8 mouse cellular contexts compared by ENCODE assay signal in genomic region chr2:49570778-49571101, GRCm38 (mm10). TPM values are rescaled to one million over a fixed set of nuclear protein-coding genes. Genes with fewer than 3 reads are reported as not detected.
A peak's percentile ranks its signal among the peaks of the same experiment; 100 is the strongest.
DNase-seq lines count a peak whose midpoint lies in the region; ATAC-seq and TF ChIP-seq lines count a peak whose summit lies in the region.

No protein-coding gene starts in this region.

- no peak for TF ChIP-seq EP300 in heart, postnatal 0 days (IDR thresholded peaks at IDR 0.05; ENCODE audit: low read depth)

- no peak overlapping the region for H3K4me2 ChIP-seq in heart, postnatal 0 days (ENCODE audit: low read depth, low read length)
- peak overlapping the region; percentile 42 for H3K4me2 ChIP-seq in forebrain, embryonic 13.5 days
- peak overlapping the region; percentile 29; the same call in 1 of the 2 replicates for H3K4me2 ChIP-seq in limb, embryonic 12.5 days

- no peak overlapping the region for H3K27ac ChIP-seq in heart, postnatal 0 days (ENCODE audit: low read depth)
- H3K27ac ChIP-seq in embryonic facial prominence, embryonic 10.5 days (replicated peaks): peak overlapping the region; percentile 65
- H3K27ac ChIP-seq in forebrain, embryonic 13.5 days: peak overlapping the region; percentile 88
- H3K27ac ChIP-seq in limb, embryonic 12.5 days: no peak overlapping the region

- H3K4me1 ChIP-seq in heart, postnatal 0 days (ENCODE audit: control insufficient read depth, insufficient read depth): peaks cover 11% of the 10 kb centered on the region
- peaks cover 43% of the 10 kb centered on the region for H3K4me1 ChIP-seq in embryonic facial prominence, embryonic 10.5 days
- peaks cover 46% of the 10 kb centered on the region for H3K4me1 ChIP-seq in forebrain, embryonic 13.5 days
- H3K4me1 ChIP-seq in limb, embryonic 12.5 days (replicated peaks): peaks cover 46% of the 10 kb centered on the region

- H3K9me3 ChIP-seq in heart, postnatal 0 days (replicated peaks; ENCODE audit: control insufficient read depth, low read length): no peaks in the 10 kb centered on the region
- no peaks in the 10 kb centered on the region for H3K9me3 ChIP-seq in embryonic facial prominence, embryonic 10.5 days
- no peaks in the 10 kb centered on the region for H3K9me3 ChIP-seq in forebrain, embryonic 13.5 days (replicated peaks)
- H3K9me3 ChIP-seq in limb, embryonic 12.5 days: no peaks in the 10 kb centered on the region

- H3K4me3 ChIP-seq in heart, postnatal 0 days (ENCODE audit: low read depth, low read length): no peak overlapping the region
- H3K4me3 ChIP-seq in embryonic facial prominence, embryonic 10.5 days: no peak overlapping the region
- no peak overlapping the region for H3K4me3 ChIP-seq in forebrain, embryonic 13.5 days
- H3K4me3 ChIP-seq in limb, embryonic 12.5 days (replicated peaks): no peak overlapping the region

- no peak for DNase-seq in heart, postnatal 0 days (ENCODE audit: low spot score)
- DNase-seq in heart, adult 11 months: no peak
- no peak for DNase-seq in embryonic facial prominence, embryonic 10.5 days (ENCODE audit: low spot score)
- no peak for DNase-seq in spleen, adult 18-20 months
- DNase-seq in gastrocnemius, postnatal 36 days: no peak
- DNase-seq in layer of hippocampus, postnatal 14 days (ENCODE audit: low spot score in 2 of 2): no peak

- 0 out of 2 replicates have a peak, but pooled peaks have one; percentile 12 for ATAC-seq in heart, postnatal 0 days (ENCODE audit: insufficient read depth, low read depth)
- peak; percentile 48 for ATAC-seq in forebrain, embryonic 13.5 days
- ATAC-seq in limb, embryonic 12.5 days (ENCODE audit: insufficient number of reproducible peaks, insufficient read depth, low FRiP score, low TSS enrichment, low read depth): no peak

- TF ChIP-seq CTCF in heart, postnatal 0 days (IDR thresholded peaks at IDR 0.05; ENCODE audit: low read depth): no peak

- WGBS in heart, postnatal 0 days: 51% methylated on average over 6 of the region's 6 CpGs
- 44% methylated on average over 6 of the region's 6 CpGs for WGBS in embryonic facial prominence, embryonic 10.5 days
- WGBS in forebrain, embryonic 13.5 days: 41% methylated on average over 6 of the region's 6 CpGs
- WGBS in limb, embryonic 12.5 days: 35% methylated on average over 6 of the region's 6 CpGs

- no peak overlapping the region for H3K9ac ChIP-seq in heart, postnatal 0 days (replicated peaks; ENCODE audit: low read depth, low read length)
- H3K9ac ChIP-seq in forebrain, embryonic 13.5 days: no peak overlapping the region
- no peak overlapping the region for H3K9ac ChIP-seq in limb, embryonic 12.5 days (replicated peaks)

- no peaks in the 10 kb centered on the region for H3K36me3 ChIP-seq in heart, postnatal 0 days (replicated peaks; ENCODE audit: control insufficient read depth, insufficient read depth, low read length)
- H3K36me3 ChIP-seq in embryonic facial prominence, embryonic 10.5 days (replicated peaks): no peaks in the 10 kb centered on the region
- H3K36me3 ChIP-seq in forebrain, embryonic 13.5 days (ENCODE audit: poor library complexity, severe bottlenecking): no peaks in the 10 kb centered on the region
- H3K36me3 ChIP-seq in limb, embryonic 12.5 days: no peaks in the 10 kb centered on the region

- intact Hi-C loops in gastrocnemius, postnatal 36 days (cut with DNase I): no loop called here

- H3K27me3 ChIP-seq in heart, postnatal 0 days (ENCODE audit: control insufficient read depth, insufficient read depth, low read length): no peaks in the 10 kb centered on the region
- H3K27me3 ChIP-seq in embryonic facial prominence, embryonic 10.5 days (replicated peaks; ENCODE audit: low read depth, poor library complexity, severe bottlenecking): no peaks in the 10 kb centered on the region
- H3K27me3 ChIP-seq in forebrain, embryonic 13.5 days: no peaks in the 10 kb centered on the region
- no peaks in the 10 kb centered on the region; the same call in 1 of the 2 replicates for H3K27me3 ChIP-seq in limb, embryonic 12.5 days

RNA-seq across cellular contexts. Expression of gene Kif5c, which starts 48.4 kb away (rescaled TPM):
- 0.58 and 0.76 TPM in 2 replicates for total RNA-seq in heart, postnatal 0 days (2014; rRNA removed; ENCODE audit: low replicate concordance)
- polyA plus RNA-seq in heart, postnatal 0 days (2015; fragmentation: Nextera tagmentation; extraction: Ambion mirVana): 0.34 and 0.45 TPM in 2 replicates
- polyA plus RNA-seq in embryonic facial prominence, embryonic 10.5 days (2016; fragmentation: Nextera tagmentation; extraction: Ambion mirVana): 30.4 and 30.8 TPM in 2 replicates
- 129 and 139 TPM in 2 replicates for polyA plus RNA-seq in forebrain, embryonic 13.5 days (2015; fragmentation: Nextera tagmentation; extraction: Ambion mirVana)
- 13.2 and 15.0 TPM in 2 replicates for polyA plus RNA-seq in limb, embryonic 12.5 days (2016; fragmentation: Nextera tagmentation; extraction: Ambion mirVana)
- under 1 TPM; 0.28 to 0.64 TPM for total RNA-seq in gastrocnemius, postnatal 36 days (2021)
- total RNA-seq in layer of hippocampus, postnatal 14 days (2021): 100 to 1,000 TPM; 557 to 563 TPM

Comparison
In these comparisons a context has a peak if more than half of its experiments do, and no peak if none do; other contexts are left out.
1. H3K27ac ChIP-seq: peak in embryonic facial prominence, embryonic 10.5 days (single experiment) and forebrain, embryonic 13.5 days (single experiment); none in heart, postnatal 0 days (single experiment) and limb, embryonic 12.5 days (single experiment).